Mouse (Mus musculus) brain, embryonic 14.5 days (tissue): ENCODE data around the gene Rbm33.

Experiments
- CTCF ChIP-seq: fragments of 200-500 bp; IDR thresholded peaks from 2 replicates; pipeline ENCODE4 v1.5.1; 2012; ENCODE audit warnings: inconsistent platforms, mild to moderate bottlenecking, moderate library complexity, borderline replicate concordance; ENCODE audit not compliant: insufficient read depth, insufficient read length; ENCODE audit errors: extremely low read depth
- POLR2A ChIP-seq: fragments of 200-500 bp; IDR thresholded peaks from 2 replicates; pipeline ENCODE4 v1.6.1; 2012; ENCODE audit warnings: mild to moderate bottlenecking, inconsistent platforms, borderline replicate concordance; ENCODE audit not compliant: poor library complexity, insufficient read depth, insufficient read length, severe bottlenecking; ENCODE audit errors: extremely low read depth

DNA sequence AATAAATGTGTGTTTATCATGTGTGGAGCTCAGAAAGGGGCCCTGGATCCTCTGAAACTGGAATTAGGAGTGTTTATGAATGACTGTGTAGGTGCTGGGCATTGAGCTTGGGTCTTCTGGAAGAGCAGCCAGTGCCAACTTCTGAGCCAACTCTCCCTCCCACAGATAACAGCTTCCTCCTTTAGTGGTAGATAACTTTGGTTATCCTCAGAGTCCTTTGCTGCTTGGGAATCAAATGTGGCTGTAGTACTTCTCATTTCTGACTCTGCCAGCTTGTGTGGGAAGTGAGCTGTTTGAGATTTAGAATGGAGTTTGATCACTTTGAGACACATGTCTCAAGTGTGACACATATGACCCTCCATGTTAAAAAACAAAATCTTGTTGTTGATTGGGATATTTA, 38.7 kb downstream of the Rbm33 start:
- TF ChIP-seq CTCF (no peak), POLR2A (no peak)
